Mouse (Mus musculus): ENCODE measurements around the gene Hist1h3a.

- TF ChIP-seq CTCF (IDR thresholded peaks at IDR 0.05; ENCODE audit: low read depth, low read length): no peak
- no peak for TF ChIP-seq POLR2A (IDR thresholded peaks at IDR 0.05; ENCODE audit: extremely low read depth, insufficient read depth, low read length)
Observed at GRCm38 (mm10) chr13:23778339-23778738, 16.2 kb upstream of the Hist1h3a start.

Data from liver, adult 2 months (tissue).